Mouse (Mus musculus) kidney, embryonic 15.5 days (tissue): ENCODE data around the gene Nlrp4b. TPM values are rescaled to one million over a fixed set of nuclear protein-coding genes. Genes with fewer than 3 reads are reported as not detected.
"Not testable (repeated sequence)": the region's sequence is repeated elsewhere in the genome, so short reads cannot be mapped to it uniquely, and the experiment has no call there.

Source experiments
- ATAC-seq: fragments of 200-750 bp; cut with Nextera tagmentation; replicated peaks from 2 replicates; pipeline ENCODE4 v1.8.0; 2017; ENCODE audit warnings: moderate TSS enrichment; ENCODE audit not compliant: low FRiP score
- H3K27ac ChIP-seq: fragments of 300-500 bp; sonication (generic); 2 replicates; pipeline ENCODE4 v1.5.1; 2015; ENCODE audit warnings: mild to moderate bottlenecking, inconsistent platforms
- H3K27me3 ChIP-seq: fragments of 300-500 bp; sonication (generic); 2 replicates; pipeline ENCODE4 v1.6.1; 2015; ENCODE audit warnings: inconsistent platforms
- H3K36me3 ChIP-seq: fragments of 300-500 bp; sonication (generic); 2 replicates; pipeline ENCODE4 v1.6.1; 2015; ENCODE audit warnings: inconsistent platforms
- H3K4me1 ChIP-seq: fragments of 300-500 bp; sonication (generic); 2 replicates; pipeline ENCODE4 v1.6.1; 2015; ENCODE audit warnings: inconsistent platforms
- H3K4me2 ChIP-seq: fragments of 300-500 bp; sonication (generic); 2 replicates; pipeline ENCODE4 v1.6.1; 2015; ENCODE audit warnings: moderate library complexity, mild to moderate bottlenecking, inconsistent platforms
- H3K4me3 ChIP-seq: fragments of 300-500 bp; sonication (generic); replicated peaks from 2 replicates; pipeline ENCODE4 v1.5.1; 2015; ENCODE audit warnings: mild to moderate bottlenecking, inconsistent platforms
- H3K9ac ChIP-seq: fragments of 300-500 bp; sonication (generic); 2 replicates; pipeline ENCODE4 v1.6.1; 2015; ENCODE audit warnings: mild to moderate bottlenecking, inconsistent platforms
- H3K9me3 ChIP-seq: fragments of 300-500 bp; sonication (generic); replicated peaks from 2 replicates; pipeline ENCODE4 v1.6.1; 2016; ENCODE audit warnings: inconsistent platforms
- WGBS: fragments of 180-500 bp; shearing (Covaris S2); methylation state at CpG from one replicate; pipeline ENCODE4 v1.1.7; 2015; ENCODE audit warnings: mixed read lengths; 5-methylcytosine and 5-hydroxymethylcytosine counted together
- polyA plus RNA-seq: library from polyadenylated mRNA; unstranded; fragments of >200 nt; fragmentation: Nextera tagmentation; extraction: Ambion mirVana; gene quantifications from 2 replicates; pipeline ENCODE4 v1.2.1, GENCODE M21; 2015

The Nlrp4b gene
- not detected in 2 replicates for polyA plus RNA-seq

DNA sequence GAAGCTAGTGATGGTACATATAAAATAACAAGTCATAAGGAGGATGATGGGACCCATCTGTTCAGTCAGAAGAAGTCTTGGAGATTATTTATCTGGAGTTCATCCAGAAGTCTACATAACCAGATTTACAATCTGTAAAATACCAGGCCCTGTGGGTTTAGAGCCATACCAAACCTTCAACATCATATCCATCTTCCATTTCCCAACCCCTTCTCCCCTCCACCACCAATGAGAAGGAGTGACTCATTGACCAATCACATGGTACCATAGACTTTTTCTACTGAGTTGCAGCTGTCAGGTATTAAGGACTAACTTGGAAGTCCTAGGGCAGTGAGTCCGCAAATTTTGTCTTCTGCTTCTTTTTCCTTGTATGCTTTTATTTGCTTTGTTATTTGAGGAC, at the start of gene Nlrp4b:
TSS of gene Nlrp4b (plus strand) at position 301 of the 400 bp plus-strand sequence.
- H3K36me3 ChIP-seq: no peaks in the 10 kb centered on the region
- no peak within 1 kb of the TSS for H3K4me2 ChIP-seq
- H3K27me3 ChIP-seq: no peaks in the 10 kb centered on the region
- H3K9me3 ChIP-seq: peaks cover 18% of the 10 kb centered on the region; the same call in 1 of the 2 replicates
- 88% methylated on average over 1 of the region's 1 CpGs for WGBS
- no peak within 1 kb of the TSS for H3K27ac ChIP-seq
- no peaks in the 10 kb centered on the region for H3K4me1 ChIP-seq
- ATAC-seq: no peak
- no peak within 1 kb of the TSS for H3K9ac ChIP-seq
- no peak within 1 kb of the TSS for H3K4me3 ChIP-seq

DNA sequence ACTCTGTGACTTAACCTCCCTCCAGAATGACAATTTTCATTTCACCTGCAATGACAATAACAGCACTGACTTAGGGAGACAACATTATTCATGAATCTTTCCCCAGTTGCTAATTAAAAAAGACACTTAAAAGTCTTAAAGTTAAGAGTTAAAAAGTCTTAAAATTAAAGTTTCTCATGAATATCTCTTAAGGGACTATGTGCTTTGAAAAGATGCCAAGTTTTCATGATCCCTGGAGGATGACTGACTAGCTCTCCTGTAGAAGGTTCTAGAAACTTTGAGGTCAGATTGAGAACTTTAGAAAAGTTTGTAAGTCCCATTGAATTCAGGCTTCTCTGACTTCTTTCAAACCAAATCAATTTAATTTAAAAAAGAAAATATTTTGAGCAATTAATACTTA, 66.7 kb downstream of the Nlrp4b start, which contains the start of gene Vmn1r71:
TSS of gene Vmn1r71 (minus strand) at position 101 of the 400 bp plus-strand sequence.
- no peak within 1 kb of the TSS for H3K4me3 ChIP-seq
- no peaks in the 10 kb centered on the region for H3K4me1 ChIP-seq
- no peak within 1 kb of the TSS for H3K4me2 ChIP-seq
- ATAC-seq: no peak
- H3K9me3 ChIP-seq: peaks cover 4% of the 10 kb centered on the region
- H3K36me3 ChIP-seq: no peaks in the 10 kb centered on the region
- H3K27me3 ChIP-seq: no peaks in the 10 kb centered on the region
- no peak within 1 kb of the TSS for H3K9ac ChIP-seq
- H3K27ac ChIP-seq: no peak within 1 kb of the TSS

DNA sequence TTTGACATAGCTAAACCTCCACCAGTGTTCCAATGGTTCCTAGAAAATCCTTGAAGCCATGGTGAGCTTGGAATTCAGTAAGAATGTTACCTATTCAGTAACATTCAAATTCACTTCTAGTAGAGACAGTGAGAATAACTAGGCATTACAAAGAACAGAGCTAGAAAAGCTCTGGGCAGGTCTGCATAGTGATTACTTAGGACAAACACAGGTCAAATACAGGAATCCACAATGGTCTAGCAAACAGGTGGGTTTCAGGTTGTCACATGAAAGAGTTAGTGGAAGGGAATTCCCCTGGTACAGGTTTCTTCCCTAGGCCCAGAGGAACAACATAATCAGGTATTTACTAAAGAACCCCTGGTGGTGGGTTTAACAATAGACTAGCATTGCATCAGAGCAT, 70.0 kb downstream of the Nlrp4b start:
- not testable (repeated sequence) for H3K4me1 ChIP-seq, H3K36me3 ChIP-seq, H3K27ac ChIP-seq, ATAC-seq, H3K9ac ChIP-seq, H3K4me3 ChIP-seq, H3K27me3 ChIP-seq, H3K9me3 ChIP-seq, H3K4me2 ChIP-seq

Other genes starting within 250 kb of the Nlrp4b start
- not detected in 2 replicates for gene Vmn1r67, start 244.5 kb upstream of the Nlrp4b start, polyA plus RNA-seq
- gene Zik1, start 192.4 kb upstream of the Nlrp4b start, polyA plus RNA-seq: 12.3 and 12.5 TPM in 2 replicates
- not detected in 2 replicates for gene Vmn1r68, start 129.3 kb upstream of the Nlrp4b start, polyA plus RNA-seq
- gene Vmn1r69, start 74.1 kb upstream of the Nlrp4b start, polyA plus RNA-seq: not detected in 2 replicates
- not detected in 2 replicates for gene Vmn1r70, start 56.3 kb upstream of the Nlrp4b start, polyA plus RNA-seq
- gene Vmn1r71, start 66.6 kb downstream of the Nlrp4b start, polyA plus RNA-seq: not detected in 2 replicates
- gene Zscan4b, start 217.3 kb downstream of the Nlrp4b start, polyA plus RNA-seq: not detected in 2 replicates